Mouse (Mus musculus) adrenal gland, postnatal 4 days (tissue): ENCODE data around the gene Bnip2. TPM values are rescaled to one million over a fixed set of nuclear protein-coding genes. Genes with fewer than 3 reads are reported as not detected.

Experiments used
- DNase-seq, 2 experiments: peaks; one replicate each; pipeline ENCODE4 v3.0.0; 2021 to 2022; ENCODE audit warnings: low spot score in 2 of 2, mixed read lengths in 2 of 2
- total RNA-seq, 2 experiments: library from RNA; stranded (reverse); gene quantifications; 2 replicates each; pipeline ENCODE4 v1.2.3; 2021

The Bnip2 gene
- total RNA-seq, 2 experiments from 2014 or later: 98.8 to 109 TPM

DNA sequence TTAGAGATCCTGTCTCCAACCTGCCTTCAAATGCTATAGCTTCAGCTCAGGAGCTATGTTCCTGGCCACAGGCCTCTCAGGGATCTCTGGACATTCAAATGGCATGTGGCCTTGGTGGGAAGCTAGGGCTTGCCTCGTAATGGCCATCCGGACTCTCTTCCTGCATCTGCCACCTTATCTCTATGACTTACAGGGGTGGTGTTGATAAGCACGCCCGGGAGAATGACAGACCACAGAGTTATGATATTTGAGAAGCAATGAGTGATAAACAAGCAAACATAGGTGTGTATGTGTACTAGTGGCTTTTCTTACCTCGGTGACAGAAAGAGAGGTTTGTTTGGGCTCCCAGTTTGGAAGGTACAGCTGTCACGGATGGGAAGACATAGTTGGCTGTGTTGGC lies 57.0 kb downstream of the Bnip2 start:
- no peak for DNase-seq

DNA sequence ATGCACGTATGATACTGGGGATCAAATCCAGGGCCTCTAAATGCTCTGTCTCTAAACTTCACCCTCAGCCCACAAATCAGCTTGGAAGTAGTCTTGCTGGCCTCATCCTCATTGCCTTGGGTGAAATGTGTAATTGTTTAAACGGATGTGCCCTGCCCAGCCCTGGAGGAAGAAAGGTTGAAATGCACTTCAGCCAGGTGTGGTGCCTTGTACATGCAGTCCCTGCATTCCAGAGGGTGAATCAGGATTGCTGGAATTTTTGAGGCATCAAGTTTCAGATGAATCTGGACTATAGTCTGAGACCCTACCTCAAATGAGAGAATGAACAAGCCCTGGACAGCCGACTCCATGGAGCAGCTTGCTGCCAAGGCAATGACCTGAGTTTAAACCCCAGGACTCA lies 58.6 kb downstream of the Bnip2 start:
- no peak for DNase-seq

DNA sequence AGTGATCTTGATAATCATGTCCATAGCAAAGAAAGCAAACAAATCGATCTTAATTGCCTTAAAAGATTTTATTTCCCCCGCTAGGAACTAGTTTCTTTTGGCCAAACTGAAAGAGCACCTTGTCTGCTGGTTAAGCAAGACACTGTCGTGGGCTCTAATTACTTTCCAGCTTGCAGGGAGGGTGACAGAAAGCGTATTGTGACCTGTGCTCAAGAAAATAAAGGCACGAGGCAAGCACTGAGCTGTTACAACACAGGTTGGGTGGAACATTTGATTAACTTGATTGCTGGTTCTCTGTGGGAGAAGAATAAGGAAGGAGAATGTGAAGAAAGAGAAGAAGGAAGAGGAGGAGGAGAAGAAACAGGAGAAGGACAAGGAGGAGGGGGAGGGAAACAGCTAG lies 59.0 kb downstream of the Bnip2 start:
- no peak for DNase-seq

DNA sequence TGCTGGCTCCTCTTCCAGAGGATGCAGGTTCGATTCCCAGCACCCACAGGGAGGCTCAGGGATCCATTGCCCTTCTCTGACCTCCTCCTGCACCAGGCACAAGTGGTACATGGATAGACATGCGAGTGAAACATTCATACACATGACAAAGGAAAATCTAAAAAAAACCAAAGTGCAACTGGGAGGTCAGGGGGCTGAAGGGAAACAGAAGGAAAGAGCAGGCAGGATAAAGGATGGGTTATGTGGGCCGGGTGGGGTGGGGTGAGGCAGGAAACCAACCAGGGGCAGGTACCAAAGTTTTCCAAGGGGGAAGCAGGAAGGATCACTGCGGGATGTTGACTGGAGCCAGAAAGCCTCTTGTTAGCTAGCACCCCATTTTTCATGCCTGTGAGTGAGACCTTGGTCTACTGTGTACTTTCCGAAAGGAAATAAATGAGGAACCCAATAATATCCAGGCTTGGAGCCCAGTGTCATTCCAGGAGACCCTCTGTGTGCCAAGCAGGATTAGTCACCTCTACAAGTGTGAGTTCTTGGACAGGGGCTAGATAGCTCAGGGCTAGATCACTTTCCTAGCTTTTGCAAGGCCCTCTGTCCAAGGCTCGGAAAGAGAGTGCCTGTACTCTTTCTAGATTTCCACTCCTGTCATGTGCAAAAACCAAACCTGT lies 59.6 kb downstream of the Bnip2 start:
- no peak for DNase-seq

DNA sequence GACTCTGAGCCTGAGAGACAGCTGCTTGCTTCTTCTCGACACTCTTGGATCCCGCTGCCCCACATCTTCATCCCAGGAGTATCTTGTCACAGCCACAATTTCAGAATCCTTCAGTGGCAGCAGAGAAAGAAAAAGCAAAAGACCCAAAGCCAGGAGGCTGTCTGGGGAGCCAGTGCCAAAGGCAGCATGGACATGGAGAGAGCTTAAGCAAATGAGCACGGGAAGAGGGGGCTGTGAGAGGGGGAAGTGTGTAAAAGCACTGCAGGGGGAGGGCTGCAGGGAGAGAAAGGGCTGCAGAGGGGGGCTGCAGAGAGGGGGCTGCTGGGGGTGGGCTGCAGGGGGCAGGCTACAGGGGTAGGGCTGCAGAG lies 60.1 kb downstream of the Bnip2 start:
- DNase-seq: no peak

DNA sequence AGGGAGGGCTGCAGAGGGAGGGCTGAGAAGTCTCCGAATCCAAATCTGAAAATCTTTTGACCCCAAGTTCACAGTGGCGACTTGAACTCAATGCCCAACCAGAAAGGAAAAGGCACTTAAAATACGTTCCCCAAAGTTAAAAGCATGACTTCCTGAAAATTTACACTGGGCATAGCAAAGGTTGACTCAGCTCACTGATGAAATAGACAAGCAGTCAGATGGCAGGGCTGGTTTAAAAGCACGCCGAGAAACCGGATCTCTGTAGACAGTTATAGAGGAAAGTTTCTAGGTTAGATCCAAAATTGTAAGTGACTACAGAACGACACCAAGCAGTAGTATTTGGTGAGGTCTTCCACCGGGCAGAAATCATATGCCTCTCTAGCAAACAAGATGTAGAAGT lies 60.6 kb downstream of the Bnip2 start:
- DNase-seq: no peak

DNA sequence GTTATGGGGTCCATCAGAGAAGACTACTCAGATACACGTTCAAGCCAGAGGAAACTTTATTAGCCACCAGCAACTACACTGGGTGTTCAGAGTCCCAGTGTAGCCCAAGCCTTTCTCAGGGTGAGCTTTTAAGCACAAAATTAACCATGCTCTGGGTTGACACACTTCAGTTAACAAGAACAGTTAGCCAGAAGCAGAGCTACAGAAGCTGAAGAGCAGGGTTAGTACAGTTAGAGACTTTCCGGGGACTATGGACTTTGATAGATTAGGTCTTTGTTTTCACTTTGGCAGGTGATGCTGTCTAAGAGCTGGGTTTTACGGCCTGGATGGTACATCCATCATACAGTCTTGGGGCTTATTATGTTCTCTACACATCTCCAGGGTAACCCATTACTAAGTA lies 63.5 kb downstream of the Bnip2 start:
- DNase-seq: no peak

DNA sequence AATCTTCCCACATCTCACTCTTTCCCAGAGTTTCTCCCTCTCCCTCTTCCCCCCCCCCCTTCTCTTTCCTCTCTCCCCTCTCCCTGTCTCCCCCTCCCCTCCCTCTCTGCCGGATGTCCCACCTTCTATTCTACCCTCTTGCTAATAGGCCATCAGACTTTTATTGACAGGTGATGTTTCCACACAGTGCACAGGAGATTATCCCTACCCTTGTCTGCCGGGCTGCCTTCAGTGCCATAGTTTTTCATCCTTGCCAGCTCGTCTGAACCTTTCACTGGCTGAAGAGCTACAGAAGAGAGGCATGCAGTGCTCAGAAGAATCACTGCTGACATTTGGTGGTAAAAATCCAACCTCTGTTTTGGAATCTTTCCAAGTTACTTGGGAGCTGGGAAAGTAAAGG lies 64.1 kb downstream of the Bnip2 start:
- DNase-seq: no peak

Other genes starting within 250 kb of the Bnip2 start
- not detected for gene Foxb1, start 228.5 kb upstream of the Bnip2 start, total RNA-seq
- 10 to 100 TPM; 86.4 to 93.0 TPM for gene Gtf2a2, start 23.1 kb downstream of the Bnip2 start, total RNA-seq
- gene Gcnt3, start 48.6 kb downstream of the Bnip2 start, total RNA-seq: not detected
- gene Fam81a, start 153.1 kb downstream of the Bnip2 start, total RNA-seq: 10 to 100 TPM in 1 of 2 experiments, 1 to 10 TPM in 1; 8.3 to 12.6 TPM
- gene Myo1e, start 217.9 kb downstream of the Bnip2 start, total RNA-seq: 10 to 100 TPM; 16.8 to 19.8 TPM